Mouse (Mus musculus): ENCODE measurements around the gene 2310034G01Rik.

The 2310034G01Rik gene

GRCm38 (mm10) chr19:46328081-46329030 is 21.7 kb downstream of the 2310034G01Rik start, which contains the start of gene Fbxl15:
Fbxl15 (plus strand) TSS chr19:46328184.
- DNase-seq (ENCODE audit: low spot score in 2 of 2) = peak; percentile 87 to 92

GRCm38 (mm10) chr19:46327531-46328064 is 22.5 kb downstream of the 2310034G01Rik start:
- DNase-seq (ENCODE audit: low spot score in 2 of 2) = no peak

GRCm38 (mm10) chr19:46326756-46327305 is 23.3 kb downstream of the 2310034G01Rik start, which contains the start of gene Psd:
Psd (minus strand) TSS chr19:46327156.
- DNase-seq (ENCODE audit: low spot score in 2 of 2) = no peak

- no peak for DNase-seq (ENCODE audit: low spot score in 2 of 2)
Observed at GRCm38 (mm10) chr19:46326019-46326755, 23.9 kb downstream of the 2310034G01Rik start.

GRCm38 (mm10) chr19:46324918-46325317 is 25.2 kb downstream of the 2310034G01Rik start:
- DNase-seq (ENCODE audit: low spot score in 2 of 2) = no peak

- DNase-seq (ENCODE audit: low spot score in 2 of 2) = no peak
Observed at GRCm38 (mm10) chr19:46324366-46324765, 25.7 kb downstream of the 2310034G01Rik start.

GRCm38 (mm10) chr19:46323716-46324115 is 26.4 kb downstream of the 2310034G01Rik start:
- no peak for DNase-seq (ENCODE audit: low spot score in 2 of 2)

- no peak for DNase-seq (ENCODE audit: low spot score in 2 of 2)
Observed at GRCm38 (mm10) chr19:46322996-46323572, 27.0 kb downstream of the 2310034G01Rik start.

- no peak for DNase-seq (ENCODE audit: low spot score in 2 of 2)
Observed at GRCm38 (mm10) chr19:46322144-46322995, 27.7 kb downstream of the 2310034G01Rik start.

GRCm38 (mm10) chr19:46321101-46321943 is 28.8 kb downstream of the 2310034G01Rik start:
- peak in 1 of 2 experiments; percentile 8 for DNase-seq (ENCODE audit: low spot score in 2 of 2)

GRCm38 (mm10) chr19:46320076-46320785 is 29.9 kb downstream of the 2310034G01Rik start:
- peak; percentile 0 to 5 for DNase-seq (ENCODE audit: low spot score in 2 of 2)

- peak; percentile 1 to 7 for DNase-seq (ENCODE audit: low spot score in 2 of 2)
Observed at GRCm38 (mm10) chr19:46318586-46319378, 31.3 kb downstream of the 2310034G01Rik start.

- peak; percentile 1 to 5 for DNase-seq (ENCODE audit: low spot score in 2 of 2)
Observed at GRCm38 (mm10) chr19:46318031-46318471, 32.1 kb downstream of the 2310034G01Rik start.

- DNase-seq (ENCODE audit: low spot score in 2 of 2) = peak in 1 of 2 experiments; percentile 1
Observed at GRCm38 (mm10) chr19:46317546-46317885, 32.6 kb downstream of the 2310034G01Rik start.

- peak in 1 of 2 experiments; percentile 0 for DNase-seq (ENCODE audit: low spot score in 2 of 2)
Observed at GRCm38 (mm10) chr19:46316846-46317545, 33.1 kb downstream of the 2310034G01Rik start.

GRCm38 (mm10) chr19:46315752-46316610 is 34.1 kb downstream of the 2310034G01Rik start:
- DNase-seq (ENCODE audit: low spot score in 2 of 2) = peak in 1 of 2 experiments; percentile 5
